Mouse (Mus musculus) neural tube, embryonic 13.5 days (tissue): ENCODE data around the gene Syngr4. TPM values are rescaled to one million over a fixed set of nuclear protein-coding genes. Genes with fewer than 3 reads are reported as not detected.

ENCODE experiments used
- ATAC-seq: fragments of 200-750 bp; cut with Nextera tagmentation; 2 replicates; pipeline ENCODE4 v1.8.0; 2017; ENCODE audit warnings: low read depth, mild to moderate bottlenecking, moderate TSS enrichment, moderate library complexity
- H3K27ac ChIP-seq: fragments of 300-500 bp; sonication (generic); replicated peaks from 2 replicates; pipeline ENCODE4 v1.5.1; 2015; ENCODE audit warnings: moderate library complexity, mild to moderate bottlenecking, inconsistent platforms
- H3K27me3 ChIP-seq: fragments of 300-500 bp; sonication (generic); 2 replicates; pipeline ENCODE4 v1.6.1; 2015; ENCODE audit warnings: mild to moderate bottlenecking, inconsistent platforms
- H3K36me3 ChIP-seq: fragments of 300-500 bp; sonication (generic); 2 replicates; pipeline ENCODE4 v1.6.1; 2015; ENCODE audit warnings: mild to moderate bottlenecking, inconsistent platforms
- H3K4me1 ChIP-seq: fragments of 300-500 bp; sonication (generic); replicated peaks from 2 replicates; pipeline ENCODE4 v1.6.1; 2015; ENCODE audit warnings: inconsistent platforms
- H3K4me2 ChIP-seq: fragments of 300-500 bp; sonication (generic); 2 replicates; pipeline ENCODE4 v1.6.1; 2015; ENCODE audit warnings: inconsistent platforms, mild to moderate bottlenecking, moderate library complexity
- H3K4me3 ChIP-seq: fragments of 300-500 bp; sonication (generic); 2 replicates; pipeline ENCODE4 v1.5.1; 2015; ENCODE audit warnings: mild to moderate bottlenecking, inconsistent platforms
- H3K9ac ChIP-seq: fragments of 300-500 bp; sonication (generic); 2 replicates; pipeline ENCODE4 v1.6.1; 2015; ENCODE audit warnings: moderate library complexity, mild to moderate bottlenecking, inconsistent platforms
- H3K9me3 ChIP-seq: fragments of 300-500 bp; sonication (generic); 2 replicates; pipeline ENCODE4 v1.6.1; 2016; ENCODE audit warnings: inconsistent platforms
- WGBS: fragments of 180-500 bp; shearing (Covaris S2); methylation state at CpG from one replicate; pipeline ENCODE4 v1.1.7; 2015; 5-methylcytosine and 5-hydroxymethylcytosine counted together
- polyA plus RNA-seq: library from polyadenylated mRNA; unstranded; fragments of >200 nt; fragmentation: Nextera tagmentation; extraction: Ambion mirVana; gene quantifications from 2 replicates; pipeline ENCODE4 v1.2.1, GENCODE M21; 2015

Gene Syngr4
- polyA plus RNA-seq, 1 experiment from 2014 or later, result not detected

DNA sequence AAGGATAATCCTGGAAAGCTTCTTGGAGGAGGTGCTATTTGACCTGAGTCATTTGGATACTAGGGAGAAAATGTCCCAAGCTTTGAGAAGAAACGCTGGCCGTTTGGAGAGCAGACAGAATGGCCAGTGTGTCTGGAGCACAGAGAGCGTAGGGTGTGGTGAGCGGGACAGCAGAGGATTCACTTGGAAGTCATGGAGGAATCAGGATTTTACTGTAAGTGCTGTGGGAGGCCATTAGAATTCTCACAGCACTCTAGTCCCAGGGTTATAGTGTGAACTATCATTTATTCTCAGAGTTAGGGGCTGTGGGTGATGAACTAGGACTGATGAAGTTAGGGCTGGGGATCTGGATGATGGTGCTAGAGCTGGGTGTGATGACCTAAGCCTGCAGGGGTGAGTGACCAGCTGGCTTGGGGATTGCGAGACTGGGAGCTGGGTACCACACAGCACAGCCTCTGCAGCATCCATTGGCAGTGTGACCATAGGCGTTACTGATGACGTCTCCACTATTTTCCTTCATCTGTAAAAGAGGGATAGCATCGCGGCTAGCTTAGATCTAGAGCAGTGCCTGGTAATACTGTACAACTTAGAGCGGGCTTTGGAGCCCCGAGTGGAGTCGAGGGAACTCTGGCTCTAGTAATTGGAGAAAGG is 25.6 kb upstream of the Syngr4 start:
- Histone ChIP-seq H3K36me3 (no peaks in the 10 kb centered on the region), H3K4me2 (peak overlapping the region; percentile 54), H3K4me3 (no peak overlapping the region), H3K9me3 (no peaks in the 10 kb centered on the region), H3K27ac (peak overlapping the region; percentile 86), H3K4me1 (peaks cover 24% of the 10 kb centered on the region), H3K27me3 (peaks cover 3% of the 10 kb centered on the region; the same call in 1 of the 2 replicates), H3K9ac (no peak overlapping the region)
- no peak for ATAC-seq
- WGBS, result 85% methylated on average over 12 of the region's 12 CpGs

- ATAC-seq, result no peak
- Histone ChIP-seq H3K36me3 (no peaks in the 10 kb centered on the region), H3K9me3 (no peaks in the 10 kb centered on the region), H3K4me2 (peak within 1 kb of the TSS; percentile 54), H3K27me3 (no peaks in the 10 kb centered on the region), H3K4me3 (peak within 1 kb of the TSS; percentile 32), H3K27ac (peak within 1 kb of the TSS; percentile 86), H3K4me1 (peaks cover 32% of the 10 kb centered on the region), H3K9ac (peak within 1 kb of the TSS; percentile 50)
- WGBS, result 42% methylated on average over 9 of the region's 9 CpGs
Measured at GRCm38 (mm10) chr7:45921242-45921621, 24.7 kb upstream of the Syngr4 start, which contains the start of gene Emp3. Gene Emp3, minus strand, starts transcription at chr7:45921404.

GRCm38 (mm10) chr7:45920583-45921241 is 24.2 kb upstream of the Syngr4 start:
- Histone ChIP-seq H3K27me3 (no peaks in the 10 kb centered on the region), H3K9ac (peak overlapping the region; percentile 50), H3K4me1 (peaks cover 37% of the 10 kb centered on the region), H3K36me3 (no peaks in the 10 kb centered on the region), H3K4me2 (peak overlapping the region; percentile 44), H3K4me3 (peak overlapping the region; percentile 32), H3K9me3 (no peaks in the 10 kb centered on the region), H3K27ac (no peak overlapping the region)
- 52% methylated on average over 9 of the region's 9 CpGs for WGBS
- no peak for ATAC-seq

- H3K4me1 ChIP-seq, result peaks cover 37% of the 10 kb centered on the region
- H3K4me3 ChIP-seq, result peak overlapping the region; percentile 32; the same call in 1 of the 2 replicates
- ATAC-seq, result no peak
- no peaks in the 10 kb centered on the region for H3K27me3 ChIP-seq
- H3K4me2 ChIP-seq, result peak overlapping the region; percentile 44
- 81% methylated on average over 4 of the region's 4 CpGs for WGBS
- 0 out of 2 replicates have a peak overlapping the region, but pooled peaks have one; percentile 50 for H3K9ac ChIP-seq
- no peaks in the 10 kb centered on the region for H3K9me3 ChIP-seq
- H3K36me3 ChIP-seq, result no peaks in the 10 kb centered on the region
- H3K27ac ChIP-seq, result no peak overlapping the region
Measured at GRCm38 (mm10) chr7:45919761-45920160, 23.2 kb upstream of the Syngr4 start.

DNA sequence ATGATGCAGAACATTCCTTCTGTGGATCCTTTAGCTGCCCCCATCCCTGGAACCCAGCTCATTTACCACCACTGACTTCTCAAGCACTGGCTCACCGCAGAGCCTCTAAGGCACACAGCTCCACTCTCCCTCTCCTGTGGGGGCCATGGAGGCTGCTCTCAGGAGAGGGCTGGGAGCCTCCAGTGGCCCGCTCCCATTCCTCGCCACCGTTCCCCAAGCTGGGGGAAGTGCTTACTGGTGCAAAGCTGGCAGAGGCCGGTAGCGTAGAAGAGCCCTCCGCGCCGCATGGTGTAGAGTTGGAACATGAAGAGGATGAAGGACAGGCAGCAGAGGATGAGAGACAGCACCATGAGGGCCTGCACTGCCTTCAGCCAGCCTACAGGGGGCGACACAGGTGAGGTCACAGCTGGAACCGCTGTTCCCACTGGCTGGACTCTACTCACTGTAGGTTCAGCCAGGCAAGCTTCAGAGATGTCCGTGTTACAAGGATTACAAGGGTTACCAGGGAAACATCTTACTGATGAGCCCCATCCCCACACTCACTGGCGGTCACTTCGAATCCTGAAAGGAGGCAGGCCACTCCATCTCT is 22.7 kb upstream of the Syngr4 start:
- Histone ChIP-seq H3K27ac (no peak overlapping the region), H3K4me1 (peaks cover 37% of the 10 kb centered on the region), H3K9ac (no peak overlapping the region), H3K4me2 (0 out of 2 replicates have a peak overlapping the region, but pooled peaks have one; percentile 44), H3K9me3 (no peaks in the 10 kb centered on the region), H3K36me3 (no peaks in the 10 kb centered on the region), H3K27me3 (no peaks in the 10 kb centered on the region), H3K4me3 (no peak overlapping the region)
- ATAC-seq, result no peak
- 64% methylated on average over 14 of the region's 14 CpGs for WGBS

- H3K27ac ChIP-seq, result peak overlapping the region; percentile 90; the same call in 1 of the 2 replicates
- no peaks in the 10 kb centered on the region for H3K9me3 ChIP-seq
- no peak overlapping the region for H3K4me2 ChIP-seq
Measured at GRCm38 (mm10) chr7:45917926-45918325, 21.4 kb upstream of the Syngr4 start.

DNA sequence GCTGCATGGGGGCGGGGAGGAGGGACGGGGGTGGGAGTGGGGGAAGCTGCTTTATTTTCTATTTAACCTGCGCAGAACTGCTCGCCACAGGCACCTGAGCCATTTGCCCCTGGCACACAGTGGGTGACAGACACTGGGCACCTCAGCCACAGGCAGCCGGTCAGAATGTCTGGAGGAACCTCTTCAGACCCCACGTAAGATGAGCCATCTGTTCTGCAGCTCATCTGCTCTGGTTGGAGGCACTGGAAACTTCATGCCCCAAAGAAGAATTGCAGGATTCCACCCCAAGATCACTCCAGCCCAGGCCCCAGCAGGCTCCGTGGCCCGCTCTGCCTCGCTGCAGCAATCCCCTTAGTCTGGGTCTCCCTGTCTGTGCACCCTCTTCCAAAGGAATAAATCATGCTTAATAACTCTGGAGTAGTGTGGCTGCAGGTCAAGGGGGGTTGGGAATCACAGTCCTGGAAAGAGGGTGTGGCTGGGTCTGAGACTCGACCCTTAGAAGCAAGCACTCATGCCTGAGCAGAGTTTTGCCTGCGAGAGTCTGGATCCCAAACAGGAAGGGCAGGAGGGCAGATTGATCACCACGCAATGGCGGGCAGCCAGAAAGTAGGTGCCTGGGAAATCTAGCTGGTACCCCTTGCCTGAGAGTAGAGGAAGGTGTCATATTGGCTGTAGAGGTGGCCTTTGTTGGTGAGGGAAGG is 20.6 kb upstream of the Syngr4 start:
- H3K9ac ChIP-seq, result peak overlapping the region; percentile 69
- ATAC-seq, result peak; percentile 4; the same call in 1 of the 2 replicates
- H3K9me3 ChIP-seq, result no peaks in the 10 kb centered on the region
- H3K36me3 ChIP-seq, result no peaks in the 10 kb centered on the region
- 28% methylated on average over 13 of the region's 13 CpGs for WGBS
- peak overlapping the region; percentile 28; the same call in 1 of the 2 replicates for H3K4me3 ChIP-seq
- H3K4me2 ChIP-seq, result peak overlapping the region; percentile 55
- peaks cover 27% of the 10 kb centered on the region for H3K4me1 ChIP-seq
- peak overlapping the region; percentile 90 for H3K27ac ChIP-seq
- H3K27me3 ChIP-seq, result no peaks in the 10 kb centered on the region

More at GRCm38 (mm10) chr7:45917926-45918325, 21.4 kb upstream of the Syngr4 start:
- Histone ChIP-seq H3K4me3 (no peak overlapping the region), H3K36me3 (no peaks in the 10 kb centered on the region), H3K27me3 (no peaks in the 10 kb centered on the region), H3K4me1 (peaks cover 34% of the 10 kb centered on the region), H3K9ac (peak overlapping the region; percentile 69)
- 91% methylated on average over 15 of the region's 15 CpGs for WGBS
- ATAC-seq, result no peak

DNA sequence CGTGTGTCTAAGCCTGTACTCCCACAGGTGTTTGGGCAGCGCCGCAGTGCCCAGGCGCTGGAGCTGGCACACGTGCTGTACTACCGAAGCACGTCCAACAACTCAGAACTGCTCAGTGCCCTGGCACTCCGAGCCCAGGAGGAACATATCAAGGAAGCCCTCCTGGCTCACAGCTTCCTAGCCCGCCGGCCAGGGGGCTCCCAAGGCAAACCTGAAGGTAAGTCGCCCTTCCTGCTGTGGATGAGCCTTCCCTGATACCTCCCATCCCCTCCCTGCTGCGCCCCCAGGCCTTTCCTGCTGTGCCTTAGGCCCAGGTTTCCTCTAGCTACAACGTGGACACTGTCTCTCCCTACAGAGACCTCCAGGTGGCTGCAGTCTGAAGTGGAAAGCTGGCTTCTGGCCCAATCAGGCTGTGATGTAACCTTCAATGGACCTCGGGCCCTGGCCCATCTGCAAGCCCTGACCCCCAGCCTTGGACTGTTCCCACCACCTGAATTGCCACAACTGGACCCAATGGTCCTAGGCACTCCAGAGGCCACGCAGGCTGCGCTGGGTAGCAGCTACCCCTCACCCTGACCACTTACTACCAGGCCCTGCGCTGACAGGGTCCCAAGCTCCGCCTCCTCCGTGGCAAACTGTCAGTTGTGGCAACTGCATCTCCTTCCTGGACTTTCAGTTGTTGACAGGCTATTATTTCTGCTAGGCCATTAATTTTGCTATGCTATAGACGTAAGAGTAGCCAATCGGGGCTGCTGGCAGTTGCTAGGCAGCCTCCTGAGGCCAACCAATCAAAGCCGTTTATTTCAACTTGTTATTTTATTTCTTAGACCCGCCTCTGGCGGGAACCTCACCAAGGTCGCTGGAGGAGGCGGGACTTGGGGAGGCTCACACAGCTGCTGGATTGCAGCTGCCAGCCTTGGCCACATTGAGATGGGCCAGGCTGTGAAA is 19.8 kb upstream of the Syngr4 start:
- Histone ChIP-seq H3K9ac (peak overlapping the region; percentile 69), H3K27ac (peak overlapping the region; percentile 90), H3K36me3 (peaks cover 3% of the 10 kb centered on the region), H3K4me3 (peak overlapping the region; percentile 28), H3K9me3 (no peaks in the 10 kb centered on the region), H3K27me3 (no peaks in the 10 kb centered on the region), H3K4me1 (peaks cover 27% of the 10 kb centered on the region), H3K4me2 (peak overlapping the region; percentile 55)
- ATAC-seq, result peak; percentile 85
- 34% methylated on average over 26 of the region's 26 CpGs for WGBS

DNA sequence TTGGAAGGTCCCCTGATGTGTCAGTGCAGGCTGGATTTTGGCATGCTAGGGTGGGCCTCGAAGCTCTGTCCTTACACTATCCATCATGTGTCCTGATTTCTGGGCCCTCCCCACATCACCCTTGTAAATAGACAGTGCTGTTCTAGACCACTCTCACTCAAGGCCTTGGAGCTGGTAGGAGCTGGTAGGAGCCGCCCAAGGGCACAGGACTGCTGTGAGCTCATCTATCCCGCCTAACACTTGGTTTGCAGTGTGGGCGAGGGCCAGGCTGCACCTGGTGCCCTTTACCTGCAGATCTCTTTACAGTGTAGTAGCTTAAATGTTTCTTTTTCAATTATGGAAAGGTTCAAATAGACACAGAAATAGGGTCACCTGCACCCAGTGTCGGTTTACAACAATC is 18.5 kb upstream of the Syngr4 start:
- Histone ChIP-seq H3K27me3 (no peaks in the 10 kb centered on the region), H3K4me2 (no peak overlapping the region), H3K9me3 (no peaks in the 10 kb centered on the region), H3K4me3 (no peak overlapping the region), H3K9ac (no peak overlapping the region), H3K36me3 (peaks cover 15% of the 10 kb centered on the region), H3K27ac (no peak overlapping the region), H3K4me1 (peaks cover 22% of the 10 kb centered on the region)
- ATAC-seq, result no peak
- WGBS, result 92% methylated on average over 5 of the region's 5 CpGs

DNA sequence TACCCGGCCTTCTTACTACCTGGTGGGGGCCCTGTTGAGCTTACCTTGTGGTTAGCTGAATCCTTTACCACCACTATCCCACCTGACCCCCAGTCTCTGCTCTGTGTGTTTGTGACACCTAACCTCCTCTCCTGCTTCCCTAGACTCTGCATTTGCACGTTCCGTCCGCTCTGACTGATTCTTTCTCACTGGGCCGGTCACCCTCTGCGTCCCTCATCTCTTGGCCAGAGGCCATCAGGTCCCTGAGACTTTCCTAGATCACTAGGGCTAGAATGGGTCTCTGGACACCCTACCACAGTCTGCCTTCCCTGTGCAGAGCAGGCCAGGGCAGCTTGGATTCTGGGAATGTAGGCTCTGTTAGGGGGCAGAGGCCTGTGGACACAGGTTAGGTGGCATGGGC is 17.6 kb upstream of the Syngr4 start:
- Histone ChIP-seq H3K4me1 (peaks cover 22% of the 10 kb centered on the region), H3K4me2 (no peak overlapping the region), H3K36me3 (peaks cover 24% of the 10 kb centered on the region), H3K9me3 (no peaks in the 10 kb centered on the region), H3K9ac (no peak overlapping the region), H3K27ac (no peak overlapping the region), H3K4me3 (no peak overlapping the region), H3K27me3 (no peaks in the 10 kb centered on the region)
- WGBS, result 87% methylated on average over 6 of the region's 6 CpGs
- no peak for ATAC-seq

GRCm38 (mm10) chr7:45909145-45909544 is 12.6 kb upstream of the Syngr4 start:
- Histone ChIP-seq H3K9me3 (no peaks in the 10 kb centered on the region), H3K4me1 (no peaks in the 10 kb centered on the region), H3K4me2 (no peak overlapping the region), H3K4me3 (no peak overlapping the region), H3K36me3 (peaks cover 38% of the 10 kb centered on the region), H3K9ac (no peak overlapping the region), H3K27me3 (no peaks in the 10 kb centered on the region), H3K27ac (no peak overlapping the region)
- 96% methylated on average over 16 of the region's 16 CpGs for WGBS
- ATAC-seq, result no peak
